Mouse (Mus musculus) left cerebral cortex, adult 18-20 months (tissue): ENCODE measurements around the gene Sufu. TPM values are rescaled to one million over a fixed set of nuclear protein-coding genes. Genes with fewer than 3 reads are reported as not detected.

Source experiments
- DNase-seq, 2 experiments: peaks; one replicate each; pipeline ENCODE4 v3.0.0; 2021 to 2022; ENCODE audit warnings: low spot score in 2 of 2, mixed read lengths in 1 of 2
- total RNA-seq, 2 experiments: library from RNA; stranded (reverse); gene quantifications; 2 replicates each; pipeline ENCODE4 v1.2.3; 2021

Gene Sufu
- total RNA-seq, 2 experiments from 2014 or later: 18.4 to 18.6 TPM

GRCm38 (mm10) chr19:46389872-46390271 is 6.8 kb upstream of the Sufu start:
- no peak for DNase-seq

DNA sequence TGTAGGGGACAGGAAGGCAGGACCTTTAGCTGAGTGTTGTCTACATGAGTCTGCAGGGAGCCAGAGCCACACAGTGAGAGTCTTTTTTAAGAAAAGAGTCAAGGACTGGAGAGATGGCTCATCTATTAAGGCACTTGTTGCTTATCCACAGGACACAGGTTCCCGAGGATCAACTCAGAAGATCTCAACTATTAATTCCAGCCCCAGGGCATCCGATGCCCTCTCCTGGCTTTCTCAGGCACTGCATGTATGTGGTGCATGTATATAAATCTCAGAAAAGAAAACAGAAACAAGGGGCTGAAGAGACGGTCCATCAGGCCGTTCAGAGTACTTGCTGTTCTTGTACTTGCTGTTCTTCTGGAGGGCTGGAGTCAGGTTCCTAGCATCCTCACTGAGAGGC is 4.7 kb upstream of the Sufu start:
- DNase-seq: peak in 1 of 2 experiments; percentile 35

DNA sequence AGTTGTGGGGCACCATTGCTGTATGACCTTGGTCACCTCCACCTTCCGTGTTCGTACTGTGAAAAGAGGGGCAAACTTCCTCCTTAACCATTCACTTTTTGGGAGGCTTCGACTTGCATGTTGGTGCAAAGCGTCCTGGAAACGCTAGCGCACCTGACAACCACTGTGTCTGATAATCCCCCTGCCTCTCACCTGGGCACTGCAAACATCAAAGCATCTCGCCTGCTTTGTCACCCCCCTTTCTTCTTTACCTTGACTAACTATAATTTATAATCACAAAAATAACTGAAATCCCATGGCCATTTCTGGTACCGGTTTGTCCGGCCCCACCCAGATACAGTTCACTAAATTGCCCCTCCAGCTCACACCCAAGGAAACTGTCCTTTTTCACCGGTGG is 2.0 kb upstream of the Sufu start:
- no peak for DNase-seq

- peak; percentile 97 for DNase-seq
Measured at GRCm38 (mm10) chr19:46395109-46396009, 1.3 kb upstream of the Sufu start, which contains the start of gene Actr1a. Gene Actr1a (minus strand): TSS chr19:46395748.

GRCm38 (mm10) chr19:46396109-46396508 is 587 bp upstream of the Sufu start:
- no peak for DNase-seq

DNA sequence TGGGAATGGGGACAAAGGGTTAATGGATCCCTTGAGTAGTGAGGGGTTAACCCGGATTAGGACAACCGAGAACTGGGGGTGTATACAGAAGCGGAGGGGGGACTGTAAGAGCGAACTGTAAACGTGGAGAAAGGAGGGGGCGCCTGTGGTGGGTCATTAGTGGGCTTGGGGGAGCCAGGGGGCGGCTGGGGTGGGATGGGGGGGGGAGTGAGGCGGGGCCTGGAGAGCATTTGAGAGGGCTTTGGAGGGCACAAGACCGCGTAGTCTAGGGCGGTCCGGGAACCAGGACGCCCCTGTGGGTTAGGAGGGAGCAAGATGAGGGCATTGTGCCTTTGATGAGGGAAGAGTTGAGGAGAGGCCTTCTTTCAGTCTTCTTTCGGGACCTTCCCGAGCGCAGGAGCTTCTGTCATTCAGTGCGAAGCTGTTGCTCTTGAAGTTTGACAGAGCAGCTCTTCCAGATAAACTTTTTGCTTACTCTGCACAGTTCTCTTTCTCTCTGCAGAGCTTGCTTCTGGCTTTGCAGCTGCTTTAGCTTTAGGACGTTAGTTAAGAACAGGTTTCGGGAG is 823 bp downstream of the Sufu start:
- DNase-seq: no peak

DNA sequence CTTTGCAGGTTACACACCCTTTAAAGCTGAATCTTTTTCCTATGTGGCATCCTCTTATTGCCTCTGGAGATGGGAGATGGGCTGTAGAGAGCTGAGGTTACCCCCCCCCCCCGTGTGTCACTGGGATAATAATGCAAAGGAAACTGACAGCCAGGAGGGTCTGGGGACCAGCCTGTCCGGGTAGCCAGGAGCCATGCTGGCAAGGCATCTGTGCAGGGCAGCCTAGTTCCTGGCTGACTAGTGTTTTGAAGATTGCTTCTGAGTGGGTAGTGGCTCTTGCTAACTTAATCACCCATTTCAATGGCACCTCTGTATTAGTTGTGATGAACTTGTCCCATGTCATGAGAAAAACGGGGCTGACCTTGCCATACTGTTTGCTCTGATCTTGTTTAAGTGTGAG is 1.7 kb downstream of the Sufu start:
- no peak for DNase-seq

DNA sequence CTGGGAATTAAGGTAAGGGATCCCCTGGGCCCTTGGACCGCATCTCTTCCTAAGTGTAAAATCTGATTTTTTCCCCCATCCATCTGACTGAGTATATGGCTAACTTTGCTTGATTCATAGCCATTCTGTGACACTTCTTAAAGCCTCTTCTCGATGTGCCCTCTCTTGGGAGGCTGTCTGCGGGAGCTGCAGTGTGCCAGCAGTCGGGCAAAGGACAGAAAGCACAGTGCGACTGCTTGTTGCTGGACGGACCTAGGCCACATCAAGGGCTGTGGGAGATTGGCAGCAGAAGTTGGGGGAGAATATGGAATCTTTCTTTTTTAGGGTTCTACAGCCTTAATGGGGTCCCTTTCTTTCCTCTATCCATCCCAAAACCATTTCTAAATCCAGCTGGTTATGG is 2.7 kb downstream of the Sufu start:
- DNase-seq: no peak

DNA sequence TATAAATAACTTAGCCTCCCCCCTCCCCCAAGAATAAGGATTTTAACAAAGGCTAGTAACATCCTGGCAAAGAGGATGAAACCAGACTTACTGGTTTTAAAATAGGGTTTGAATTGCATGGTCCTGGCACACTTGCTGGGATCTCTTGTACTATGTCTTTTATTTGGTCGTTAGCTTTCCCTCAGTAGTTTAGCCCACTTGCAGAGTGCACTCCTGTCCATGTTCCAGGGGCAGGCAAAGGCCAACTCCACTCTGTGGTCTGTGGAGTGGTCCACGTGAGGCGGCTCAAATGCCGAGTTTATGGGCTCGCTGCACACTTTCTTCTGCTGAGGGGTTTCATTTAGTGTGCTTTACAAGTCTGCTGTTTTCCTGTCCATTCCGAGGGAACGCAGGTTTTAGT is 3.2 kb downstream of the Sufu start:
- no peak for DNase-seq

GRCm38 (mm10) chr19:46400558-46400957 is 3.9 kb downstream of the Sufu start:
- no peak for DNase-seq

DNA sequence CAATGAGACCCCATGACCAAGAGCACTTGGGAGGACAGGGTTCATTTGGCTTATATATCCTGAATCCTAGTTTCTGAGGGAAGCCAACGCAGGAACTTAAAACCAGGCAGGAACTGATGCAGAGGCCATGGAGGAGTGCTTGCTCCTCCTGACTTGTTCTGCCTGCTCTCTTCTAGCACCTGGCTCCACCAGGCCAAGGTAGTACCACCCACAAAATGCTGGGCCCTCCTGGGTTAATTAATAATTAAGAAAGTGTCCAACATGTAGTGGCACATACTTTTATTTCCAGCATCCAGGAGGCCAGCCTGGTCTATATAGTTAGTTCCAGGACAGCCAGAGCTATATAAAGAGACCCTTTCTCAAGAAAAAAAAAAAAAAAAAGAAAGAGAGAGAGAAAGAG is 7.3 kb downstream of the Sufu start:
- DNase-seq: no peak

- no peak for DNase-seq
Measured at GRCm38 (mm10) chr19:46406592-46407386, 10.1 kb downstream of the Sufu start.

- DNase-seq: no peak
Measured at GRCm38 (mm10) chr19:46409506-46409905, 12.8 kb downstream of the Sufu start.

- no peak for DNase-seq
Measured at GRCm38 (mm10) chr19:46412056-46412805, 15.5 kb downstream of the Sufu start.

- DNase-seq: no peak
Measured at GRCm38 (mm10) chr19:46413969-46414368, 17.3 kb downstream of the Sufu start.

GRCm38 (mm10) chr19:46414486-46414885 is 17.8 kb downstream of the Sufu start:
- DNase-seq: no peak

- DNase-seq: no peak
Measured at GRCm38 (mm10) chr19:46416276-46416675, 19.6 kb downstream of the Sufu start.

DNA sequence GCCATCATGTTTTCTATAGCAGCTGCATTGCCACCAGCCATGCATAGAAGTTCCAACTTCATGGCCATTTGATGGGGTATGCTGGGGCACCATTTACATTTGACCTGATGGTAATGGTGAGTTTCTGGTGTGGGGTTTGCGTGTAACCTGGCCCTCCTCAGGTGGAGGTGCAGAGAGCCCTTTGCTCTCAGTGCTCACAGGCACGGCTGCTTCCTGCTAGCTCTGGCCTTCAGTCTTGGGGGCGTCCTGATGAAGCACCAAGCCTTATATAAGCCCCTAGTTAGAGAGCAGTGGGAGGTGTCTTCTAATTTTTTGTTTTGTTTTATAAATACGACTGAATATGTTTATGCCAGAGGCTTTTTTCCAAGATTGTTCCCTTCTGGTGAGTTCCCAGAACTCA is 21.4 kb downstream of the Sufu start:
- no peak for DNase-seq

DNA sequence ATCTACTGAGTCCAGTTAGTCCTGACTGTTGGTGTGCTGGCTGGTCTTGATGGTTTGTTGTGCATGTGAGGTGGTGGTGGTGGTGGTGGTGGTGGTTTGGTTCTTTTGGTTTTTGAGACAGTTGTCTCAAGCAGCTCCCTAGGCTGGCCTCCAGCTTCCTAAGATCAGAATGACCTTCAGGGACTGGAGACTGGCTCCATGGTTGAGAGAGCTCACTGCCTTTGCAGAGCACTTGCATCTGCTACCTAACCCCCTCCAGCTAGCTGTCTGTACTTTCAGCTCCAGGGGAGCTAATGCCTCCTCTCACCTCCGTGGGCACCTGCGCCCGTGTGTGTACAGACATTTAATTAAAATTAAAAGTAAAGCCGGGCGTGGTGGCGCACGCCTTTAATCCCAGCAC is 23.7 kb downstream of the Sufu start:
- no peak for DNase-seq

- DNase-seq: no peak
Measured at GRCm38 (mm10) chr19:46422384-46423338, 26.0 kb downstream of the Sufu start.
